20 mouse cellular contexts compared by ENCODE assay signal in the genomic region with DNA sequence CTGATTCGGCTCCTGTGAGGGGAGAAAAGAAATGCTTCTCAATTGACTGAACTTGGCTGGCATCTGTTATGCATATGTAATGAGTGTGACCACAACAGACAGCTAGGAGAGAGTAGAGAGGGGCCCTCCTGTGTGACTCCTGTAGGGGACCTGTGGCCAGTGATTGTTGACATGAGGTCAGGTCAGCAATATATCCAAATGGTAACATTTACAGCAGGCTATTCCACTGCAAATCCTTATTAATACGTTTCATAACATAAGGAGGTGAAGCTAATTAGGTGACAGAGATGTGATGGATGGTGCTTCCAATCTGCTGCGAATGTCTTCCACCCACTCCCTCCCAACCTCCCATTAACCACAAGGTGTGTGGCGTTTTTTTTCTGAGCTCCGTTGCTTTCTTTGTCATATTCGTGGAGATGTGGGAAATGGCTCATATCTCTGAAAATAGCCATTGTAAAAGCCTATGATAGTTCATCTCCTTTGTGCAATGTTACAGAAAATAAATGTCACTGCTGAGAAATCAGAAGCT.
DNase-seq lines count a peak whose midpoint lies in the region; ATAC-seq and TF ChIP-seq lines count a peak whose summit lies in the region.
"Had no signal": no experiment of that assay in that cellular context is flagged by ENCODE, and none has a peak within 500 bp of the region (broad histone marks: within the 10 kb centered on the region; RNA-seq: fewer than 3 reads in every experiment).

No protein-coding gene starts in this region.

- peaks cover 8% of the 10 kb centered on the region; the same call in 1 of the 2 replicates for H3K4me1 ChIP-seq in midbrain, embryonic 14.5 days (ENCODE audit: control insufficient read depth, insufficient read depth, low read length)
- H3K4me1 ChIP-seq in midbrain, embryonic 11.5 days (ENCODE audit: control insufficient read depth, insufficient read depth, low read length) = no peaks in the 10 kb centered on the region
- peaks cover 13% of the 10 kb centered on the region for H3K4me1 ChIP-seq in hindbrain, embryonic 13.5 days (replicated peaks)
- no peaks in the 10 kb centered on the region for H3K4me1 ChIP-seq in kidney, adult 2 months (ENCODE audit: control insufficient read depth, insufficient read depth, low read length)
- H3K4me1 ChIP-seq: embryonic facial prominence, embryonic 15.5 days; heart, embryonic 13.5 days; kidney, embryonic 15.5 days had no signal

- no peak for TF ChIP-seq CTCF in kidney, adult 2 months (conservative IDR thresholded peaks at IDR 0.05; ENCODE audit: insufficient read depth, insufficient read length, low read depth, low read length)

- TF ChIP-seq POLR2A in kidney, adult 2 months (IDR thresholded peaks at IDR 0.05; ENCODE audit: low read depth, low read length) = no peak

- peak overlapping the region; percentile 17; the same call in 1 of the 2 replicates for H3K27ac ChIP-seq in midbrain, embryonic 14.5 days (replicated peaks; ENCODE audit: low read depth, low read length)
- H3K27ac ChIP-seq in midbrain, embryonic 11.5 days (ENCODE audit: low read depth, low read length) = no peak overlapping the region
- peak overlapping the region; percentile 68 for H3K27ac ChIP-seq in hindbrain, embryonic 13.5 days
- no peak overlapping the region for H3K27ac ChIP-seq in kidney, adult 2 months (ENCODE audit: insufficient read depth, low read depth, low read length)
- H3K27ac ChIP-seq: embryonic facial prominence, embryonic 15.5 days; forebrain, embryonic 10.5 days; heart, embryonic 13.5 days; kidney, embryonic 15.5 days had no signal

- ATAC-seq in midbrain, embryonic 14.5 days (ENCODE audit: low FRiP score, low TSS enrichment) = no peak
- no peak for ATAC-seq in midbrain, embryonic 11.5 days (ENCODE audit: low FRiP score)
- peak; percentile 76; the same call in 1 of the 2 replicates for ATAC-seq in hindbrain, embryonic 13.5 days (ENCODE audit: low FRiP score)
- ATAC-seq: lung, postnatal 0 days; Patski had no signal

- 63% methylated on average over 6 of the region's 6 CpGs for WGBS in midbrain, embryonic 14.5 days
- WGBS in midbrain, embryonic 11.5 days = 80% methylated on average over 6 of the region's 6 CpGs
- WGBS in hindbrain, embryonic 13.5 days = 26% methylated on average over 6 of the region's 6 CpGs
- 43% methylated on average over 6 of the region's 6 CpGs for WGBS in kidney, adult 2 months

- H3K27me3 ChIP-seq in midbrain, embryonic 14.5 days (ENCODE audit: control insufficient read depth, insufficient read depth, low read length) = no peaks in the 10 kb centered on the region
- H3K27me3 ChIP-seq in midbrain, embryonic 11.5 days (ENCODE audit: control insufficient read depth, insufficient read depth, low read length) = no peaks in the 10 kb centered on the region
- 0 out of 2 replicates have a peak, but pooled peaks cover 3% of the 10 kb centered on the region for H3K27me3 ChIP-seq in hindbrain, embryonic 13.5 days
- no peaks in the 10 kb centered on the region; the same call in 1 of the 2 replicates for H3K27me3 ChIP-seq in kidney, adult 2 months (replicated peaks; ENCODE audit: control insufficient read depth, insufficient read depth, low read length)
- H3K27me3 ChIP-seq: embryonic facial prominence, embryonic 15.5 days; heart, embryonic 13.5 days; Patski had no signal

- no peaks in the 10 kb centered on the region for H3K36me3 ChIP-seq in midbrain, embryonic 14.5 days (ENCODE audit: control insufficient read depth, insufficient read depth, low read length)
- H3K36me3 ChIP-seq in midbrain, embryonic 11.5 days (ENCODE audit: control insufficient read depth, insufficient read depth, low read length) = no peaks in the 10 kb centered on the region
- H3K36me3 ChIP-seq in hindbrain, embryonic 13.5 days = no peaks in the 10 kb centered on the region
- H3K36me3 ChIP-seq in kidney, adult 2 months (ENCODE audit: control insufficient read depth, insufficient read depth, low read length) = no peaks in the 10 kb centered on the region
- H3K36me3 ChIP-seq: embryonic facial prominence, embryonic 15.5 days; forebrain, embryonic 10.5 days; heart, embryonic 13.5 days; kidney, embryonic 15.5 days had no signal

- no peak overlapping the region for H3K4me2 ChIP-seq in midbrain, embryonic 14.5 days (ENCODE audit: low read length)
- H3K4me2 ChIP-seq in midbrain, embryonic 11.5 days = no peak overlapping the region
- H3K4me2 ChIP-seq in hindbrain, embryonic 13.5 days = no peak overlapping the region
- H3K4me2 ChIP-seq: embryonic facial prominence, embryonic 15.5 days; heart, embryonic 13.5 days; kidney, embryonic 15.5 days had no signal

- intact Hi-C loops in heart, postnatal 25 days (cut with DNase I) = no loop called here

- no peak overlapping the region for H3K4me3 ChIP-seq in midbrain, embryonic 14.5 days (replicated peaks; ENCODE audit: low read depth, low read length)
- no peak overlapping the region for H3K4me3 ChIP-seq in midbrain, embryonic 11.5 days (ENCODE audit: low read depth, low read length)
- H3K4me3 ChIP-seq in hindbrain, embryonic 13.5 days = no peak overlapping the region
- no peak overlapping the region for H3K4me3 ChIP-seq in kidney, adult 2 months (ENCODE audit: insufficient read depth, low read depth, low read length)
- H3K4me3 ChIP-seq: embryonic facial prominence, embryonic 15.5 days; forebrain, embryonic 10.5 days; heart, embryonic 13.5 days; kidney, embryonic 15.5 days had no signal

- H3K9me3 ChIP-seq in midbrain, embryonic 14.5 days (ENCODE audit: control insufficient read depth, low read length) = no peaks in the 10 kb centered on the region
- no peaks in the 10 kb centered on the region for H3K9me3 ChIP-seq in midbrain, embryonic 11.5 days (ENCODE audit: control insufficient read depth, low read length)
- H3K9me3 ChIP-seq in hindbrain, embryonic 13.5 days = no peaks in the 10 kb centered on the region
- H3K9me3 ChIP-seq: embryonic facial prominence, embryonic 15.5 days; forebrain, embryonic 10.5 days; heart, embryonic 13.5 days; kidney, embryonic 15.5 days had no signal

- peak; percentile 42 for DNase-seq in embryo, embryonic 10 days (ENCODE audit: low spot score)
- no peak for DNase-seq in embryo, embryonic 9.5 days (ENCODE audit: extremely low spot score)
- DNase-seq in midbrain, embryonic 14.5 days = peak; percentile 39
- DNase-seq in midbrain, embryonic 11.5 days (ENCODE audit: low spot score, missing footprints) = no peak
- peak; percentile 6 for DNase-seq in telencephalon, adult 2 months (ENCODE audit: low read depth, low spot score)
- no peak for DNase-seq in kidney, adult 2 months
- DNase-seq in heart, postnatal 25 days (ENCODE audit: low spot score) = no peak
- DNase-seq: adrenal gland, adult 8-10 months; cerebellum, adult 9-11 months; gastrocnemius, postnatal 10 days; heart, adult 18-20 months; heart, postnatal 36 days; liver had no signal

- no peak overlapping the region for H3K9ac ChIP-seq in midbrain, embryonic 14.5 days (replicated peaks; ENCODE audit: low read length)
- H3K9ac ChIP-seq in midbrain, embryonic 11.5 days (ENCODE audit: low read length) = no peak overlapping the region
- no peak overlapping the region for H3K9ac ChIP-seq in hindbrain, embryonic 13.5 days
- H3K9ac ChIP-seq: embryonic facial prominence, embryonic 15.5 days; heart, embryonic 13.5 days; kidney, embryonic 15.5 days had no signal

Comparison
In these comparisons a context has a peak if more than half of its experiments do, and no peak if none do; other contexts are left out.
1. DNase-seq: peak in embryo, embryonic 10 days (single experiment), midbrain, embryonic 14.5 days (single experiment) and telencephalon, adult 2 months (single experiment); none in embryo, embryonic 9.5 days (single experiment), midbrain, embryonic 11.5 days (single experiment), kidney, adult 2 months (single experiment) and heart, postnatal 25 days (single experiment).
2. H3K27ac ChIP-seq: peak in midbrain, embryonic 14.5 days (single experiment) and hindbrain, embryonic 13.5 days (single experiment); none in midbrain, embryonic 11.5 days (single experiment) and kidney, adult 2 months (single experiment).